Mouse (Mus musculus) erythroblast, embryonic 14.5 days (primary cell): ENCODE data around the gene Polr2f. TPM values are rescaled to one million over a fixed set of nuclear protein-coding genes. Genes with fewer than 3 reads are reported as not detected.
A peak's percentile ranks its signal among the peaks of the same experiment; 100 is the strongest.

Source experiments
- H3K27me3 ChIP-seq: 2 replicates; pipeline ENCODE4 v1.6.1; 2012; ENCODE audit warnings: inconsistent platforms; ENCODE audit not compliant: control insufficient read depth
- H3K36me3 ChIP-seq: 2 replicates; pipeline ENCODE4 v1.6.1; 2012; ENCODE audit warnings: mild to moderate bottlenecking, inconsistent platforms; ENCODE audit not compliant: control insufficient read depth
- H3K4me1 ChIP-seq: 2 replicates; pipeline ENCODE4 v1.6.1; 2012; ENCODE audit warnings: inconsistent platforms; ENCODE audit not compliant: control insufficient read depth
- H3K4me3 ChIP-seq: replicated peaks from 2 replicates; pipeline ENCODE3; 2012; ENCODE audit warnings: moderate library complexity, mild to moderate bottlenecking, inconsistent platforms
- H3K9me3 ChIP-seq: 2 replicates; pipeline ENCODE4 v1.6.1; 2012; ENCODE audit warnings: low read length, inconsistent platforms, mixed read lengths; ENCODE audit not compliant: control insufficient read depth
- GATA1 ChIP-seq: IDR thresholded peaks from 2 replicates; pipeline ENCODE4 v1.6.1; 2012; ENCODE audit warnings: low read length, inconsistent platforms, mixed read lengths
- TAL1 ChIP-seq: IDR thresholded peaks from 3 replicates; pipeline ENCODE4 v1.6.1; 2012; ENCODE audit warnings: low read length, inconsistent platforms, mixed read lengths
- polyA plus RNA-seq: library from polyadenylated mRNA; stranded (reverse); fragments of >175 nt; gene quantifications from 2 replicates; pipeline ENCODE4 v1.2.3, GENCODE M21; 2012

The Polr2f gene
- polyA plus RNA-seq, 1 experiment, result 13.8 TPM

DNA sequence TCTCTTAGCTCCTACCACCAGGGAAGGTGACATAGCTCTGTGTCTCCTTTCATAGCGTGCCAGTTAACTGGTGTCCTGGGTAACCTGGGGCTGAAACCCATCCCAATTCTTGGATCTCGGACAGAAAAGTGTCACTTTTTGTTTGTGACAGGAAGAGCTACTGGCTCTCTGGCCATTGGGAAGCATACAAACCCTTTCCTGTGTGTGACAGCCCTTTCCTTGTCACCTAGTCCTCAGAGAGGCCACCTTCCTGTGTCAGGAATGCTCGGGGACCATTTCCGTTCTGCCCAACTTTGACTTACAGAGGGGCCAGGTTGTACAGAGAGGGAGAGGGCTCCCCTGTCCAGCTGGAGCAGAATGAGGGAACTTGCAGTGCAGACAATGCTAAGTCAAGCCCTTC lies 41.4 kb upstream of the Polr2f start:
- no peaks in the 10 kb centered on the region; the same call in 1 of the 2 replicates for H3K27me3 ChIP-seq
- H3K4me1 ChIP-seq, result peaks cover 17% of the 10 kb centered on the region
- H3K9me3 ChIP-seq, result no peaks in the 10 kb centered on the region
- H3K36me3 ChIP-seq, result peaks cover 23% of the 10 kb centered on the region
- TF ChIP-seq TAL1 (no peak), GATA1 (no peak)
- H3K4me3 ChIP-seq, result no peak overlapping the region

DNA sequence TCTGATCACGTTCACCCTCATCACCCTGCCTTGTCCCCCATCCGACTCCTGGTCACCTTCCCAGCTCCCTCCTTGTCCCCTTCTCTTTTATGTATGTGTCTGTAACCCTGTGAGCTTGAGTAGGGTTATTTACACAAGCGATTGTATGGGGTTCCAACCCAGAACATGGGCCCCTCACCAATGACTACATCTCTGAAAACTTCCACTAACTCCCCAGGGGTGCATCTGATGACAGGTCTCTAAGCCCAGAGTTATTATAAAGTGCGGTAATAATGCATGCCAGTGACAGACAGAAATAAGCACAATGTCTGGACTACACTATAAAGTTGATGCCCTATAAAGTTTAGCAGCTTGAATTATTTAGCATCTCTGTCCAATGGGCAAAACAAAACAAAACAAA lies 40.4 kb upstream of the Polr2f start:
- no peaks in the 10 kb centered on the region for H3K9me3 ChIP-seq
- H3K27me3 ChIP-seq, result no peaks in the 10 kb centered on the region; the same call in 1 of the 2 replicates
- no peak overlapping the region for H3K4me3 ChIP-seq
- H3K36me3 ChIP-seq, result peaks cover 16% of the 10 kb centered on the region
- TF ChIP-seq GATA1 (no peak), TAL1 (no peak)
- H3K4me1 ChIP-seq, result peaks cover 23% of the 10 kb centered on the region

DNA sequence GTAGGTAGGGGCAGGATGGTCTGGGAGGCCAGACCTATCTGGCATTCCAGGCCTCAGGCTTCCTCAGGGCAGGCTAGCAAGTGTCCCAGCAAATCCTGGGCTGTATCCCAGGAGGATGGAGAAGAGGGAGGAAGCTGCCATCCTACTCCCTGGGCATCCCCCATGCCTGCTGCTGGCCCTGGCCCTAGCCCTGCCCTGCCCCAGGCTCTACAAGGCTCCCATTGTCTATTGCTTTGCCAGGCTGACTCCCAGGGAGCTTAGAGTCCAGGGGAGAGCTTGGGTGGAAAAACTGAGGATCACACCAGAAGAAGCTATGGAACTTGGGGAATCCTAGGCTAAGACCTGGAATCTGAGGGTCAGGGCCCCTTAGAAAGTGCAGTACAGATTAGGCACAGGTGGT lies 39.3 kb upstream of the Polr2f start:
- Histone ChIP-seq H3K4me3 (no peak overlapping the region), H3K4me1 (peaks cover 31% of the 10 kb centered on the region), H3K9me3 (no peaks in the 10 kb centered on the region), H3K36me3 (peaks cover 4% of the 10 kb centered on the region), H3K27me3 (no peaks in the 10 kb centered on the region; the same call in 1 of the 2 replicates)
- TF ChIP-seq GATA1 (no peak), TAL1 (no peak)

DNA sequence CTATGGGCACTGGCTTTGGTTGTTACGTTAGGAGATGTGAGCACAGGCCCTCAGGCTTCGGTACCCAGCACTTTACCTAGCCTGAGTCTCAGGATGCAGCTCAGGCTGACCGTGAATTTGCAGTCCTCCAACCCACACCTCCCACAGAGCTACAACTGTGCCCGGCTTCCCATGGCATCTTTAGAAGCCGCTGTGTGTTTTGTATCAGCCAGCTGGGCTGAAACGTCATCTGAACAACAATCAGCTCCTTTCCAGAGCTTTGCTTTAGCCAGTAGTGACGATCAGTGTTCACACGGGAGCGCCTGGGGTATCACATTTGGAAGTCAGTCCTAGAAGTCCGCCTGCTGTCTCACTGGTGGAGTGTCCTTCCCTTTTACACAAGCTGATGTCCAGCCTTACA lies 37.5 kb upstream of the Polr2f start:
- H3K4me1 ChIP-seq, result peaks cover 28% of the 10 kb centered on the region
- no peaks in the 10 kb centered on the region for H3K9me3 ChIP-seq
- H3K27me3 ChIP-seq, result peaks cover 1% of the 10 kb centered on the region
- H3K36me3 ChIP-seq, result no peaks in the 10 kb centered on the region
- TF ChIP-seq TAL1 (no peak), GATA1 (no peak)
- H3K4me3 ChIP-seq, result no peak overlapping the region

DNA sequence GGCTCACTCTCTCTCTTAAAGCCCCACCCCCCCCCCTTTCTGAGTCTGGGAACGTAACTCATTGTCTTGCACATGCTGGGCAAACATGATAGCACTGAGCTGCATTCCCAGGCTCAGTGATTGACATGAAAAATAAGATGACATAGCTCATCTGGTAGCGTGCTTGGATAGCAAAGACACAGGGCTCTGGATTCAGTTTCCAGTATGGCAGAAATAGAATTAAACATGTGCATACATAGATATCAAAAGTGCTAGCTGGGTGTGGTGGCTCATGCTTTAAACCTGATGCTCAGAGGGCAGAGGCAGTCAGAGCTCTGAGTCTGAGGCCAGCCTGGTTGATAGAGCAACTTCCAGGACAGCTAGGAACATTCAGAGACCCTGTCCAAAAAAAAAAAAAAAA lies 35.0 kb upstream of the Polr2f start:
- H3K27me3 ChIP-seq, result peaks cover 27% of the 10 kb centered on the region
- H3K4me1 ChIP-seq, result peaks cover 47% of the 10 kb centered on the region
- no peak for TF ChIP-seq GATA1
- no peak for TF ChIP-seq TAL1
- H3K4me3 ChIP-seq, result no peak overlapping the region
- H3K9me3 ChIP-seq, result no peaks in the 10 kb centered on the region
- H3K36me3 ChIP-seq, result no peaks in the 10 kb centered on the region

DNA sequence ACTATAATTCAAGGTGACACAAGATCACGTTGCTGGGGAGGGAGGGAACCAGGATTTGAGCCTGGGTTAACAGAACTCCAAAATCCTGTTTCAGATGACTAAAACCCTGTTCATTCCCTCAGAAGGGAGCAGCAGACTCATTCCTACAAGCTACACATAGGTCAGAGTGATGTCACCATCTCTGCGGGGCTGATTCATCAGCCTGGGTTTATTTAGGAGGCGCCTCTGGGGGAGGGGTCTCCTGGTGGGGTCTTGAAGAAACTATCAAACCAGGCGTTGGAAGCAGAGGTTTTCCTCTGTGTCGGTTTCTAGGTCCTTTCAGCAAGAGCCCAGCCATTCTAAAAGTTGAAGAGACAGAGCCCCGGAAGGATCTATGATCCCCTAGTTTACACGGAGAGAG lies 32.8 kb upstream of the Polr2f start:
- no peak overlapping the region for H3K4me3 ChIP-seq
- TF ChIP-seq GATA1, result no peak
- TF ChIP-seq TAL1, result no peak
- H3K27me3 ChIP-seq, result peaks cover 30% of the 10 kb centered on the region
- H3K9me3 ChIP-seq, result no peaks in the 10 kb centered on the region
- H3K36me3 ChIP-seq, result peaks cover 4% of the 10 kb centered on the region; the same call in 1 of the 2 replicates
- H3K4me1 ChIP-seq, result peaks cover 47% of the 10 kb centered on the region

DNA sequence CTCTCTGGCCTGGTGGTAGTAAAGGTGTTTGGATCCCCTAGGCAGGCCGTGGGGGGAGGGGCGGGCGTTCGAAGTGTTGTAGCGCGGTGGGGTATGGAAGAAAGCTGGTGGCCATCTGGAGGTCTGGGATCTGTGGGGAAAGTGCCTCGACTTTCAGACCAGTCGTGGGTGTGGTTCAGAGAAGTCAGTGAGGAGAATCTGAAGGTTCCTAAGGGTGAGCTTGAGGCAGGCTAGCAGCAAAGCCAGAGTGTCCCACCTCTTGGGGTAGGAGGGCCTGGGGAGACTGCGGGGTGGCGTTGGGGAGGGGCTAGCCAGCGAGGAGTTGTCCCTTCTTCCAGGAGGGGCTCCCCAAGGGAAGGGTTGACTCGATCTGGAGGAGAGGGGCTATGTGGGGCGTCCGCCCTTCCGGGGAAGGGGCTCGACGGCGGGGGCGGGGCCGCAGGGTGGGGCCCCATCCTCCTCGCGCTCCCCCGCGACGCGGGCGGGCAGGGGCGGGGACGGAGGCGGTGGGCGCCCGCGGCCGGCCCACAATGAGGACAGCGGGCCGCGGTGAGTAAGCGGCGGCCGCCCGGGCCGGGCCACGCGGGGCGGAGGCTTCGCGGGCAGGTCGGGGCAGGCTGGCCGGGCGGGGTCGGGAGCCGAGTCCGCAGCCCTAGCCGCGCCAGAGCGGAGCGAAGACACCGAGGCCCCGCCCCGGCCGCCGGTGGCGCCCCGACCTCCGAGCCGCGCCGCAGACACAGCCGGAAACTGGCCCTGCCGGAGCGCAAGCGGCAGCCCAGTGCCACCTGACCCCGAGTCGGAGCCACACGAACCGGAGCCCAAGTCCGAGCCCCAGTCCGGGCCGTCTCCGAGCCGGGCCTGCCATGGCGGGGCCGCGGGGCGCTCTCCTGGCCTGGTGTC lies 32.1 kb upstream of the Polr2f start, which contains the start of gene Micall1:
Gene Micall1, plus strand, starts transcription at position 478 of the 900 bp plus-strand sequence.
- Histone ChIP-seq H3K9me3 (no peaks in the 10 kb centered on the region), H3K4me3 (peak within 1 kb of the TSS; percentile 75), H3K36me3 (peaks cover 4% of the 10 kb centered on the region; the same call in 1 of the 2 replicates), H3K4me1 (peaks cover 47% of the 10 kb centered on the region), H3K27me3 (peaks cover 30% of the 10 kb centered on the region)
- TF ChIP-seq GATA1, result no peak
- TF ChIP-seq TAL1, result no peak

DNA sequence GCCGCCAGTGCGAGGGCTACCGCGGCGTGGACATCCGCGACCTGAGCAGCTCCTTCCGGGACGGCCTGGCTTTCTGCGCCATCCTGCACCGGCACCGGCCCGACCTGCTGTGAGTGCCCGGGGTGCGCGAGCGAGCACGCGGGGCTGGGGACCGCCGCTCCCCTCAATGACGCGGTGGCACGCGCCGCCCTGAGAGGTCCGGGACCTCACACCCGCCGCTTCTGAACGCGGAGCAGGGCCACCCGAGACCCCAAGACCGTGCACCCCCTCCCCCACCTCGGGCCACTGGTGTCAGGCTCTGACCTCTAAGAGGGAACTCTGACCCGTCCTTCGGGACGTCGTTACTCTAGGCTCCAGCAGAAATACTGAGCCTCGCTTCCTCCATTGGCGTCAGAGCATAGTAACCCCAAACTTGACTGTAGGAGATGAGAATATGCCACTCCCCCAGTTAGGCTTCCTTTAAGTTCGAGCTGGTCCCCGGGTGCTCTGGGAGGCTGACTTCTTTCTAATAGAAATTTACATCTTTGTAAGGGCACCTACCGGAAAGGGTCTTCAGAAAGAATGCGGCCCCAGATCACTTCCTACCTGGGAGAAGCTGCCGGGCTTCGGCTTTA lies 31.4 kb upstream of the Polr2f start:
- Histone ChIP-seq H3K4me1 (peaks cover 47% of the 10 kb centered on the region), H3K27me3 (peaks cover 30% of the 10 kb centered on the region), H3K36me3 (peaks cover 4% of the 10 kb centered on the region; the same call in 1 of the 2 replicates), H3K9me3 (no peaks in the 10 kb centered on the region), H3K4me3 (peak overlapping the region; percentile 75)
- TF ChIP-seq TAL1, result no peak
- TF ChIP-seq GATA1, result no peak

DNA sequence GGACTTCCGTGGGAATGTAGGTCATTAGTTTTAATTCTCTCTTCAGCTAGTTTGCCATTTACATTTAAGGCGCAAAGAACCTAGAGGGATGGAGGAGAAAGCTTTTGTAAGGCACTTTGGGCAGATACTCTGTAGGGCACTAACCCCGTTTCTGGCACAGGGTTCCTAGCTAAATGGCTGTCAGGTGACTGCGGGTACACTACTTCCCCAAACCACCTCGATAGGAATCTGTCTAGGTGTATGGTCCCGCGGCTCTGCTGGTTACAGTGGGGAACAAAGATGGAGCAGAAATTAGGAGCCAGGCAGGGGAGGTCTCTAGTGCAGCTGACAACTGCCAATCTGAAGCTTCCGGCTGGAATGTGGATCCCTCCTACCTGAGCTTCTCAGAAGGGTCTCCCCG lies 30.8 kb upstream of the Polr2f start:
- peaks cover 30% of the 10 kb centered on the region for H3K27me3 ChIP-seq
- H3K9me3 ChIP-seq, result no peaks in the 10 kb centered on the region
- peaks cover 44% of the 10 kb centered on the region for H3K4me1 ChIP-seq
- peak overlapping the region; percentile 75 for H3K4me3 ChIP-seq
- peaks cover 7% of the 10 kb centered on the region; the same call in 1 of the 2 replicates for H3K36me3 ChIP-seq
- TF ChIP-seq TAL1 (no peak), GATA1 (no peak)
